In genomic region chr19:28650836-28651235, GRCm38 (mm10) we compare ENCODE assay signal across 22 mouse cellular contexts. TPM values are rescaled to one million over a fixed set of nuclear protein-coding genes. Genes with fewer than 3 reads are reported as not detected.
DNase-seq lines count a peak whose midpoint lies in the region; TF ChIP-seq lines count a peak whose summit lies in the region.
"Had no signal": no experiment of that assay in that cellular context is flagged by ENCODE, and none has a peak within 500 bp of the region (broad histone marks: within the 10 kb centered on the region; RNA-seq: fewer than 3 reads in every experiment).

No protein-coding gene starts in this region.

- peaks cover 5% of the 10 kb centered on the region for H3K4me1 ChIP-seq in ES-Bruce4 (ENCODE audit: control insufficient read depth, insufficient read depth, low read length)

- H3K4me3 ChIP-seq in ES-Bruce4 (ENCODE audit: low read depth, low read length), result no peak overlapping the region
- H3K4me3 ChIP-seq: embryonic facial prominence, embryonic 13.5 days; embryonic facial prominence, embryonic 15.5 days; erythroblast, embryonic 14.5 days; forebrain, embryonic 10.5 days; forebrain, embryonic 12.5 days had no signal

- no peaks in the 10 kb centered on the region for H3K27me3 ChIP-seq in ES-Bruce4 (ENCODE audit: control insufficient read depth, insufficient read depth, low read length, poor library complexity, severe bottlenecking)
- H3K27me3 ChIP-seq: embryonic facial prominence, embryonic 13.5 days; embryonic facial prominence, embryonic 15.5 days; forebrain, embryonic 12.5 days; Patski had no signal

- no peak for TF ChIP-seq POLR2A in ES-Bruce4 (IDR thresholded peaks at IDR 0.05; ENCODE audit: insufficient read depth, low read length)

- DNase-seq in ES-CJ7 (ENCODE audit: low read depth, low spot score), result peak; percentile 78
- peak; percentile 78 for DNase-seq in R1 (ENCODE audit: low read depth, low spot score)
- DNase-seq in spleen, postnatal 14 days (ENCODE audit: low spot score in 2 of 2), result no peak
- DNase-seq in kidney, adult 18-20 months, result no peak
- no peak for DNase-seq in adrenal gland, adult 2 months
- DNase-seq: adrenal gland, postnatal 10 days; adrenal gland, postnatal 25 days; cerebellum, adult 11 months; cerebellum, adult 18-20 months; cerebellum, adult 8-10 months; cerebellum, adult 9-11 months; cerebellum, postnatal 14 days; cerebellum, postnatal 36 days; embryo, embryonic 11 days had no signal

- 0 out of 2 replicates have a peak, but pooled peaks have one; percentile 46 for TF ChIP-seq EP300 in ES-Bruce4 (IDR thresholded peaks at IDR 0.05; ENCODE audit: insufficient read depth, low read depth, low read length)

- no peaks in the 10 kb centered on the region for H3K9me3 ChIP-seq in ES-Bruce4 (replicated peaks; ENCODE audit: control insufficient read depth, insufficient read depth, low read length, poor library complexity, severe bottlenecking)
- H3K9me3 ChIP-seq: embryonic facial prominence, embryonic 13.5 days; embryonic facial prominence, embryonic 15.5 days; forebrain, embryonic 10.5 days; forebrain, embryonic 12.5 days; G1E had no signal

- no peak overlapping the region for H3K9ac ChIP-seq in ES-Bruce4 (ENCODE audit: low read depth, poor library complexity, severe bottlenecking)
- H3K9ac ChIP-seq: embryonic facial prominence, embryonic 13.5 days; embryonic facial prominence, embryonic 15.5 days; forebrain, embryonic 12.5 days had no signal

- no peak for TF ChIP-seq CTCF in ES-Bruce4 (IDR thresholded peaks at IDR 0.05; ENCODE audit: low read depth, low read length)

- no peaks in the 10 kb centered on the region for H3K36me3 ChIP-seq in ES-Bruce4 (ENCODE audit: control insufficient read depth, insufficient read depth, low read length, poor library complexity, severe bottlenecking)
- H3K36me3 ChIP-seq: embryonic facial prominence, embryonic 15.5 days; forebrain, embryonic 10.5 days; forebrain, embryonic 12.5 days; G1E had no signal

- H3K27ac ChIP-seq in ES-Bruce4 (ENCODE audit: insufficient read depth, low read length), result no peak overlapping the region
- H3K27ac ChIP-seq: embryonic facial prominence, embryonic 13.5 days; embryonic facial prominence, embryonic 15.5 days; forebrain, embryonic 10.5 days; forebrain, embryonic 12.5 days had no signal

RNA-seq across cellular contexts. Expression of gene Glis3, which starts 29.0 kb away (rescaled TPM):
- 5.2 and 5.5 TPM in 2 replicates for polyA plus RNA-seq in ES-Bruce4 (2011; ENCODE audit: insufficient read depth, insufficient read length, low read depth, missing spikeins)
- total RNA-seq in adrenal gland, adult 2 months (2021), result 10 to 100 TPM in 1 of 2 experiments, 1 to 10 TPM in 1; 9.3 to 12.4 TPM
- polyA plus RNA-seq in adrenal gland, adult 2 months (2012; rRNA removed), result 3.3 and 6.1 TPM in 2 replicates
- polyA plus RNA-seq: G1E had no signal

Comparison
In these comparisons a context has a peak if more than half of its experiments do, and no peak if none do; other contexts are left out.
1. DNase-seq: peak in ES-CJ7 (single experiment) and R1 (single experiment); none in spleen, postnatal 14 days (0 of 2), kidney, adult 18-20 months (single experiment) and adrenal gland, adult 2 months (single experiment).